Mouse (Mus musculus): ENCODE results near the gene Cr1l. TPM values are rescaled to one million over a fixed set of nuclear protein-coding genes. Genes with fewer than 3 reads are reported as not detected.

The Cr1l gene
- polyA plus RNA-seq (2014; fragmentation: Illumina TruSeq; extraction: RNeasy Lipid Tissue Mini Kit (QIAGEN cat#74804); ENCODE audit: low read depth, low replicate concordance) = 26.2 TPM

GRCm38 (mm10) chr1:195130953-195131674 lies at the start of gene Cr1l:
Cr1l (minus strand) TSS chr1:195131586.

GRCm38 (mm10) chr1:195175980-195176931 lies 44.9 kb upstream of the Cr1l start, which contains the start of gene Cr2:
Cr2 (minus strand) TSS chr1:195176716.

DNA sequence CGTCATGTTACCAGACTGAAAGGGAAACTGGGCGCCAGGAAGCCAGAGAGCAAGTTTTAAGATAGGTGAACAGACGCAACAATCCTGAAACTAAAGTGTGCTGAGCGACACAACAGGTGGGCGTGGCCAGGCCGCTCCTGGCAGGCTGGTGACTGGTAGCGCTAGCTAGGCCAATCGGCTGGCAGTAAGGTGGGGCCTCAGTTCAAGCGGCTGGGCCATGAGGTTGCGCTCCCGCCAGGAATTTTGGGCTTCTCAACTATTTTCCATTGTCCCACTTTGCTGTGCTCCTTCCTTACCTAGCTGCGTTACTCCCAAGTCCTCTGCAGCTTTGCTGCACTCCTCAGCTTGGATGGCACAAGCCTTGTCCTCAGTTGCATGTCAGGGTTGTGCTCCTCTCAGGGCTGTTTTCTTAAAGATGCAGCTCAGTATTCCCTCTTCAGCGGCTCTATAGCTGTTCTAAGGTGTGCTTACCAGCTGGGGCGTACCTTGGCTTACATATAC lies 39.1 kb downstream of the Cr1l start, which contains the start of gene Cd46:
Gene Cd46 (minus strand): TSS at position 30 of the 501 bp plus-strand sequence.

Other genes starting within 250 kb of the Cr1l start
- gene Cd34, start 192.8 kb downstream of the Cr1l start, polyA plus RNA-seq (2014; fragmentation: Illumina TruSeq; extraction: RNeasy Lipid Tissue Mini Kit (QIAGEN cat#74804); ENCODE audit: low read depth, low replicate concordance) = 15.8 TPM
- gene Cd46, start 39.3 kb downstream of the Cr1l start, polyA plus RNA-seq (2014; fragmentation: Illumina TruSeq; extraction: RNeasy Lipid Tissue Mini Kit (QIAGEN cat#74804); ENCODE audit: low read depth, low replicate concordance) = 57.0 TPM
- gene Cr2, start 45.1 kb upstream of the Cr1l start, polyA plus RNA-seq (2014; fragmentation: Illumina TruSeq; extraction: RNeasy Lipid Tissue Mini Kit (QIAGEN cat#74804); ENCODE audit: low read depth, low replicate concordance) = 4.6 TPM